Mouse (Mus musculus) left cerebral cortex, postnatal 10 days (tissue): ENCODE results near the gene Trmt10a. TPM values are rescaled to one million over a fixed set of nuclear protein-coding genes. Genes with fewer than 3 reads are reported as not detected.

Experiments
- DNase-seq, 2 experiments: peaks; one replicate each; pipeline ENCODE4 v3.0.0; 2021 to 2022; ENCODE audit warnings: low spot score in 2 of 2, mixed read lengths in 1 of 2; ENCODE audit errors: extremely low spot score in 1 of 2
- intact Hi-C: fragments of 180-260 bp; cut with DNase I; formaldehyde crosslinking; loops from one replicate; pipeline ENCODE4 v1.15.1; 2025
- total RNA-seq, 2 experiments: library from RNA; stranded (reverse); gene quantifications; 2 replicates each; pipeline ENCODE4 v1.2.3; 2021

Trmt10a gene
- 1 to 10 TPM; 4.1 to 7.7 TPM for total RNA-seq

DNA sequence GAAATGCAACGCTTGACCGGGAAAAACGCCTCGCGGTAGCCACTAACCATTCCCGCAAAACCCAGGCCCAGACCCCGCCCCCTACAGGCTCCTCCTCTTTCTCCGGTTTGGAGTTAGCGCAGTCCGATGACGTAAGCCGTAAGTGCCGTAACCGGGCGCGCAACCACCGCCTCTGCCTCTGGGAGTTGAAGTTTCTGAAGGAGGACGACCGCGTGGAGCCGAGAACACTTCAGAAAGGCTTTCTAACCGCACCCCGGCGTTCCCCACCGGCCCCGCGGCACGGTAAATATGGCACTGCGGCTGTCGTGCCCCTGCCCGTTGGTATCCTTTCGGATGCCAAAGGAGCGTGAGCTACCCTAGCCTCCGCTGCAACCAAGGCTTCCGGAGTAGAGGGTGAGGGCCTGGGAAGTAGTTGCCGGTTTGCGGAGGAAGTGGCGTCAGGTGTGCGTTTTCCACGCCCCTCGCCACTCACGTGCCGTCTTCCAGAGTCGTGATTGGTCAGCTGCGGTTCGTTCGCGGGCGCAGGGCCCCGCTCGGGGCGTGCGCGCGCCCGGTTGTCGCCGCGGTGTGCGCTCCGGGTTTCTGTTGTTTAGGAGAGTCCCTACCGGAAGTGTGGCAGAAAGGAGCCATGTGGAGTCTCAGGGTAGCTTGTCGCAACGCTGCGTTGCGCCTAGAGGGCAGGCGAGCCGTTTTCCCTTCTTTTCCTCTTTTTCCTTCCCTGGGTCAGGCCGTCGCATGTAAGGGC lies at the start of gene Trmt10a:
Gene Trmt10a, plus strand, starts transcription at position 134 of the 745 bp plus-strand sequence.
- peak; percentile 97 to 99 for DNase-seq
- intact Hi-C loops, result loop anchor here (2.0 to 5.0 kb wide), 3 partner anchors 66 to 279 kb away; partner anchors contain the start of gene H2afz

DNA sequence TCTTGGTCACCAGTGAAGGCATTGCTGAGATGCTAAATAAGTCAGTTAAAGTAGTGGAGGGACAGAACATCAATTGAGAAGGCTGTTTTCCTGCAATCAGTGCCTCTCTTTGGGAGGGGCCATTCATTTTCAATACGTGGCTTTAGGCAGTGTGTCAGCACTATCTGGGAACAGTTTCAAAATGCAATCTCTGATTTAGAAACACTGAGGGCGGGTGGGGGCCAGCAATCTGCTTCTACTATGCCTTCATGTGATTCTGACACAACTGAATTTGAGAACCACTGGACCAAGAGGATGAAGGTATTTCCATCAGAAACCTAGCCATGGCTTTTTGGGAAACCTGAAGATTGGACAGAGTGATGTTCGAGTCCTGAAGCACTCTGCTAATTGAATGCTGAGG lies 47.9 kb upstream of the Trmt10a start:
- peak in 1 of 2 experiments; percentile 53 for DNase-seq
- intact Hi-C loops, result no loop called here

DNA sequence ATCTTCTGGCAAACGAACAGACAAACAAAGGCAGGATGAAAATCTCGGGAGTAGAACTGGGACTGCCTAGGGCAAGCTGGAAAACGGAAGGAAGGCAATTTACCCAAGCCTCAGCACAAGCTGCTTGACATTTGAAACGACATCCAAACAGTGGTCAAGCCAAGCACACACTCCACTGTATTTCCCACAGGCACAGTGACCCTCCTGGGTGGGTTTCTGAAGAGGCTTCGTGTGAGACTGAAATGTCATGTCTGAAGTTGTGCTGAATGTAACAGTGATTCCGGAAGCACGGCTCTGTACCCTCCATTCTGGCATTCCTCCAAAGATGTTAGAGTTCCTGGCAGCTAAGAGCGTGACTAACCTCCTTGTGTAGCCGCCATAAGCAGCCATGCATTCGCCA lies 47.5 kb upstream of the Trmt10a start:
- intact Hi-C loops, result no loop called here
- no peak for DNase-seq

DNA sequence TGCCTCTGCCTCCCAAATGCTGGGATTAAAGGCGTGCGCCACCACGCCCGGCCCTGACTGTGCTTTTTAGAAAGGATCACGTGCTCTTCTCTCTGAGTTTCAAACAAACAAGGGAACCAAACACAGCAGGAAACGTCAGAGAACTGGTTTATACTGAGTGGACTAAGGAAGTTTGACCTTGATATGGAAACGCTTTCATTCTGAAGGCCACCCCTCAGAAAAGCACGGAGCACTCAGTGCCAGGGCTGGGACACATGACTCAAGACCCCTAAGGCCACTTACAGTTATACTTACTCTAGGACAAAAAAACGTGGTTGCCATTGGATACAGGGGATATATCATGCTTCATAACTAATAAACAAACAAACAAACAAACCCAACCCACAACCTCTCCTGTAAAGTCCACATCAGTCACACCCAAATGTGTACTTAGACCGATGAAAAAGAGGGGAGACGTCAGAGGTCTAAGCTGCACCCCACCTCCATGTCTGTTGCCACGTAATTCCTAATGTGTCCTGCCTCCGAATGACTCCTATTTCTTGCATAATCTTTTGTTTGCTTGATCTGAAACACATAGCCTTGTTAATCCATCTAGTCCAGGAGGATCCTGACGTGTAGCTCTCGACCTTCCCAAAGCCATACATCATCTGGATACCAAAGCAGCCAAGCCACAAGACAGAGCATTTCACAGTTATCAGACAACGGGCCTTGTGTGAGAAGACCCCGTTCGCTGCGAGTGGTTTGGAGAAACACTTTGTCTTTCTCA lies 46.8 kb upstream of the Trmt10a start:
- DNase-seq, result no peak
- intact Hi-C loops, result no loop called here

DNA sequence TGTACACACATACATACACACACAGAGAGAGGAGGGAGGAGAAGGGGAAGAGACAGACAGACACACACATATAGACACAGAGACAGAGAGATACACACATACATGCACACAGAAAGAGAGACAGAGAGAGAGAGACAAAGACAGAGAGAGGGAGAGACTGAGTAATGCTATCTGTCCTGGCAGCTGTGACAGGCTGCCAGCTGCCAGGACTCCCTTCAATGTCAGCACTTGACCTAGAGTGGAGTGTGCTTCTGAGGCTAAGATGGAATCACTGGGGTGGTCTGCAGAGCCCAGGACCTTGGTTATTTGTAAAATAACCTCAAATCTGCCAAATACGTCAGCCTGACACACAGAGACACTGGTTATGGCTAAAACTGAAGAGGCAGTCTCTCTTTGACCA lies 45.5 kb upstream of the Trmt10a start:
- intact Hi-C loops, result no loop called here
- DNase-seq, result no peak

DNA sequence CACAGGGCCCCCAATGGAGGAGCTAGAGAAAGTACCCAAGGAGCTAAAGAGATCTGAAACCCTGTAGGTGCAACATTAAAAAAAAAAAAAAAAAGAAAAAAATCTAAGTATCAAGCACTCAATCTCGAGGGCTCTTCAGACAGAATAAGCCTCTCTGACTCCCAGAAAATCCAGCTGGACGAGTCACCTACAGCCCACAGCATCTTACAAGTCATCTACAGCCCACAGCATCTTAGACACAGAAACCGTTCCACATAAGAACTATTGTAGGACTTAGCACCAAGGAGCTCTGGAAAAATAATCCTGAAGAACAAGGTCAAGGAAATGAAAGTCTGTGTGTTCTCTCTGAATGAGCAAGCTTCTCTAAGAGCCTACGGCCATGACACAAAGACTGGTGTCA lies 41.3 kb upstream of the Trmt10a start:
- intact Hi-C loops, result no loop called here
- no peak for DNase-seq

DNA sequence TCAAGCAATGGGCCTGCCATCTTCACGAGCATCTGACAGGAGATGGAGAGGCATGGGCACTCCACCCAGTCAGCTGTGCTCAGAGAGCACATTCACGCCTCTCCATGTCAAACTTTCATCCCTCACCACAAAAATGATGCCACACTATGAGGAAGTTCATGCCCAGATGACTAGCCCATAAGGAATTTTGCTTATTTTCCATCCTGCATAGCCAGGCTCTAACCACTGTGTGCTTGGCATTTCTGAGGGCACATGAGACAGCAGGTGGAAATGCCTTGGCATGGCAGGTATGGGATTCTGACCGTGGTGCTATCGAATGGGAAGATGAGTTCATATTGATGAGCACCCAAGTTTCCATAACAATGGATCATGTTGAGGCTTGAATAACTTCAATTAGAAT lies 39.6 kb upstream of the Trmt10a start:
- no peak for DNase-seq
- intact Hi-C loops, result no loop called here

DNA sequence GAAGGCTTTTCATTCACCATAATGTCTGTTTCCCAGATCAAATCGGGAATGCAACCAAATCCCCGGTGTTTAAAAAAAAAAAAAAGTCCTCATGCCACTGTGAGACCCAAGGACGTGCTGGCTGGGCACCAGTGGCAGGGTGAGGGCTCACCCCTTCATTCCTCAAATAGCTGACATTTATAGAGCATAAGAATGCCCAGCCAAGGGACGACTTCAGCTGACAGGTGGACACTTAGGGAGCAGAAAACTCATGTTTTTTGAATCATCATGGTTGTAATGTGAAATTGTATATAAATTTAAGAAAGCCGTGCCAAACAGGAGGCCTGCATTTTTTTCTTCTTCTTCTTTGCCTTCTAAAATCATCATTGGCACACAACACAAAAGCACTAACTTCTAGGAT lies 38.2 kb upstream of the Trmt10a start:
- intact Hi-C loops, result no loop called here
- DNase-seq, result no peak

DNA sequence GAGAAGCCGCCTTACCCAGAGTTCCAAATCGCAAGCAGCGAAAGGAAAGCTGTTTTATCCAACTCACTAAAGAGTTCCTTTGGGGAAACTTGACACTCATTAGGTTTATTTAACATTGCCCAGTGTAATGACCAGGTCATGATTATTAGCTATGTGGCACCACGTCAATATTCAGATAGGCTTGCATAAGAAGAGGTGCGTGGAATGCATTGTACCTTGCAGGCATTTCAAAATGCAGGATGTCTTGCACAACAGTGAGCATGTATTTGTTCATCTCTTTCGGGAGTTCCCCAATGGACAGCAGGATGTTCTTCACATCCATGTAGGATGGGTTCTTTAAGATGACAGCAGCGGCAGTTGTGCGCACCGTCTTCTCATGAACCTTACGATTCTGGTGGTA lies 36.4 kb upstream of the Trmt10a start:
- intact Hi-C loops, result no loop called here
- DNase-seq, result no peak

DNA sequence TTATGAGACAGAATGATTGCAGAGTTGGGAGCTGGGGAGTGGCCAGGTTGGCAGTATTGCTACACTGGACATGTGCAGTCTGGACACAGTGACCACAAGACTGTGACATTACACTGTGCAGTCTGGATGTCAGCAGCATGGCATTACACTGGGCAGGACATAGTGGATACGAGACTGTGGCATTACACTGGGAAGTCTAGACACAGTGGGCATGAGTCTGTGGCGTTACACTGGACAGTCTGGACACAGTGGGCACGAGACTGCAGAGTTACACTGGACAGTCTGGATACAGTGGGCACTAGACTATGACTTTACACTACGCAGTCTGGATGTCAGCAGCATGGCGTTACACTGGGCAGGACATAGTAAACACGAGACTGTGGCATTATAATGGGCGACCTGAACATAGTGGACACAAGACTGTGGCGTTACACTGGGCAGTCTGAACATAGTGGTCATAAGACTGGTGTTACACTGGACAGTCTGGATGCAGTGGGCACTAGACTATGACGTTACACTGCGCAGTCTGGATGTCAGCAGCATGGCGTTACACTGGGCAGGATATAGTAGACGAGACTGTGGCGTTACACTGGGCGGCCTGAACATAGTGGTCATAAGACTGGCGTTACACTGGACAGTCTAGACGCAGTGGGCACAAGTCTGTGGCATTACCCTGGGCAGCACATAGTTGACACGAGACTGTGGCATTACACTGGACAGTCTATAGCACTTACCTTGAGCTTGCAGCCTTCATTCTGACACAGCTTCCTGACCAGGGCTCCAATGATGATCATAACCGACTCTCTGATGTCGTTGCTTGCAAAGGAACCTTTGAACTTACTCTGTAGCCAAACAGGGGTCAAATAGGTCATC lies 32.1 kb upstream of the Trmt10a start:
- intact Hi-C loops, result no loop called here
- DNase-seq, result no peak

DNA sequence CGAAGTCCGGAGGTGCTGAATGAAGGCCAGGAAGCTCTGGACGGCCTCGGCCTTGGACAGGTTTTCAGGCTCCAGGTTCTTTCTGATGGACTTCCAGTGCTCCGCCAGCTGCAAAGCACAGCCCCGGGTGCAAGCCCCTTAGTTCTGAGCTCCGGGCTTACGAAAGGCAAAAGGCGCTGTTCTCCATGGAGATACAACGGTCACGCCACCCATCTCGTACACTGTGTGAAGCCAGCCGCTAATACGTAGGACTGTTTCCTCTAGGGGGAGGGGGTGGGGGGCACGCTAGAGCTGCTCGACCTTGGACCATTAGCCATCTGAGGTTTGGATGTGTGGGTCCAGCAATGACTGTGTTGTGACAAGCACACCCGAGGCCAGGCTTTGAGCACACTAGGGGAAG lies 29.1 kb upstream of the Trmt10a start:
- intact Hi-C loops, result no loop called here
- no peak for DNase-seq

DNA sequence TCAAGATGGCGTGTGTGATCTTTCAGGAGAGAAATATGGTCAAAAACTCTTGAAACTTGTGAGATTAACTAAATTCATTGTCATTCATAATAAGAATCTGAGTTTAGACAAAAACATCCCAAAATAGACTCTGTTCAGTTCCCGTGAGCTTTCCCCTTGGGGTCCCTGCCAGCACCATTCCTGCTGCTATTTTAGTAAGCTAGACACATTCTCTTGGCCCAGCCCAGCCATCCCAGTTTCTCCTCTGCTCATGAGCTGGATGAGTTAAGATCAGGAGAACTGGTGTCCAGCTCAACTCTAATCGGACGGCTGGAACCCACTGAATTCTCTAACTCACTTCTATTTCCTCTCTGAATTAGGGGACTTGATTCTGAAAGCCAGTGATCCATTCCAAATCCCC lies 26.4 kb upstream of the Trmt10a start:
- intact Hi-C loops, result no loop called here
- no peak for DNase-seq

DNA sequence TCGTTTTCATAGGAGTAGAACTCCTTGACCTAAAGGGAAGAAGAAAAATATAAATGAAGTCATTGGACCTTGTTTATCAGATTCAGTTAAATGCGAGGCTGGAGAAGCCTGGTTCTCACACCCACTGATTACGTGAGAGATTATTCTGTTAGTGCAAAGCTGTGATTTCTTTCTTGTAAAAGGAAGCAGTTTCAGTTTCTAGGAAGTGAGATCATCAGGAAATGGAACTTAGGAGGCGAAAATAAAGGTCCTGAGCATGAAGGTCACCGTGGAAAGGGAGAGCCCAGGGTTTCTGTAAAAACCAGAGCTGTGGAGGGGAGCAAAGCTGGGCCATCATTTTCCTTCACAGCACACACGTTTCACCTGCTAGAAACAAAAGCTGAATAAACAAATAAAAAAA lies 24.9 kb upstream of the Trmt10a start:
- DNase-seq, result no peak
- intact Hi-C loops, result no loop called here

DNA sequence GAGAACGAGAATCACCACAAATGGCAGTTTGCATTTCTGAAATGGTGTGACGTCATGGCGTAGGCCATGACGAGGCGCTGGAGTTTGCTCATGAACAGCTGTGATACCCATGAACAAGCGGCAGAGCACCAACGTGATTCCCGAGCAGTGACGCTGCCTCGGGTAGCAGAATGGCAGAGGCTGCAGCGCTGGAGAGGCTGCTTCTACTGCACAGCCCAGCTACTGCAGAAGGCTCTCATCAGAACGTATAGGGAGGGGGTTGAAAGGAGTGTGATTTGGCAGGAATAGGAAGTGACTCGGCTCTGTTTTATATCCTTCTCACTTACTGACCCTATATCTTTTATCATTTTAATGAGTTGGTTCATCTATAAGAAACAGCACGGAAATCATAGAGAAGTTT lies 24.4 kb upstream of the Trmt10a start:
- DNase-seq, result no peak
- intact Hi-C loops, result no loop called here

DNA sequence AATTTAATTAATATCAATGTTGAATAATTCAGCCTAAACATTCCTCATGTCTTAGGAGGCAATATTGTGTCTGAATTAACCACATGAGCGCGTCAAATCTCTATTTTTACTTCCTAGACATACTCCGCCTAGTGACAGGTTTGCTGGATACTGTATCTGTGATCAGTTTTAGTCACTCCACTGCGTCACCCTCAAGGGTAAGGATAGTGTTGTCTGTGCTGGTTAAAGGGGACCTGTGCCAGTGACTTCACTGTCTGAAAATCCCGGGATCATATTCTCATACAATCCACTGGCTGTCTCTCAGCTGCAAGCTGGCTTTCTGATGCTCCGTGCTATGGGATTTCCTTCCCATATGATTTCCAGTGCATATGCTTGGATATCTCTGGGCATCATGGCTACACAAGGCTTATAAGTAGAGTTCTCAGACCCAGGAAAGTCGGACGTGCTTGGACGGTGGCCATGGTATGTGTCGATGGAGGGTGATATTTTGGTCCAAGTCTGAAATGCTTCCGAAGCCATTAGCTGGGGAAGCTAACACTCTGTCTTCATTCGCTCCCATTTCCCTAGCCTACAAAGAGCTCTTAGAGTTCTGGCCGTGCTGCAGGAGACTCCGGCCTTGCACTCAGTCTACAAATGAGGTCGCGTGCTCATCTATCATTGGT lies 23.7 kb upstream of the Trmt10a start:
- DNase-seq, result no peak
- intact Hi-C loops, result no loop called here

DNA sequence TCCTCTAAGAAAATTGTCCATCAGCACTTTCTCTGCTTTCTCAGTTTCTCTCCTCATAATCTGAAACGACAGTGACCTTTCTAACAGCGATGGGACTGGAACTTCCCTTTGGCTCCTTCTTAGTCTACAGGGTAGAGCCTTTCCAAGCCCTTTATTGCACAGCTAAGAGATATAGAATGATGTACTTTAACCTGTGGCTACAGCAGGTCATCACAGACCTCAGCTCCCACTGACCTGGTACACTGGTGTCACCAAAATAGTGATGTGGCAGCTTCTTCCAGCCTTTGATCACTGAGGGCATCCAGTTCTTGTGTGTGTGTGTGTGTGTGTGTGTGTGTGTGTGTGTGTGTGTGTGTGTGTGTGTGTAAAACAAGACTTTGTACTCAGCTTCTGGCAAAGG lies 21.8 kb upstream of the Trmt10a start:
- intact Hi-C loops, result no loop called here
- DNase-seq, result no peak

DNA sequence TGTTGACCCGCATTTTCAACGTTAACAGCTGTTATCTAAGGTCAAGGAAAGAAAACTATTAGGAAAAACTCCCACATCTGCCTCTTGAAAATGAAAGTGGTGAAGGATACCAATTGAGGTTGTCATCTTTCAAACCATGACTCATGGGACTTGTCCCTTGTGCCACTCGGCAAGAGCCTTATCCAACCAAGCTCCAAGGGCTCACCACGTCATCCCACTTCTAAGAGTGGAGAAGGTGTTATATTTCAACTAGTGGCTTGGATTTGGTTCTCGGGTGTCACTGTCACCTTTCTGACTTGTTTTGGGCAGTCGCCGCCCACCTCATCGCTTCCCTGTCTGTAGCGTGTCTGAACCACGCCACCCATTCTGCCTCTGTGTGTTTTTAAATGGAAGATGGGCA lies 19.4 kb upstream of the Trmt10a start:
- DNase-seq, result no peak
- intact Hi-C loops, result no loop called here

DNA sequence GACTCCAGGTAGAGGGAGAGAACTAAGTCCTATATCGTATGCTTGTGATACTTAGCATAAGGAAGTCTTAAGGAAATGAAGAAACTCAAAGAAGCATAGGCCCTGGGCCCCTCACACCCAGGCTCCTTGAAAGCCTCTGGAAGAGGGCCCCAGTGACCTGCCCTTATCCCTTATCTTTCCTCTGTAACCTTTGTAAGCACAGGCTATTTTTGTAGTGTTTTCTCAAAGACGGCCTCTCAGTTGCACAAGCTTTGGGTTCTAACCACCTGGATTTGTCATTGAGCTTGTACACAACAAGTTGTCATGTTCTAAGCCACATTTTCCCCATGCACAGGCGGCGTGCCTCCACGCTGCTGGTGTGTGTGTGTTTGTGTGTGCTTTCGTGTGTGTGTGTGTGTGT lies 14.1 kb upstream of the Trmt10a start:
- intact Hi-C loops, result no loop called here
- no peak for DNase-seq

DNA sequence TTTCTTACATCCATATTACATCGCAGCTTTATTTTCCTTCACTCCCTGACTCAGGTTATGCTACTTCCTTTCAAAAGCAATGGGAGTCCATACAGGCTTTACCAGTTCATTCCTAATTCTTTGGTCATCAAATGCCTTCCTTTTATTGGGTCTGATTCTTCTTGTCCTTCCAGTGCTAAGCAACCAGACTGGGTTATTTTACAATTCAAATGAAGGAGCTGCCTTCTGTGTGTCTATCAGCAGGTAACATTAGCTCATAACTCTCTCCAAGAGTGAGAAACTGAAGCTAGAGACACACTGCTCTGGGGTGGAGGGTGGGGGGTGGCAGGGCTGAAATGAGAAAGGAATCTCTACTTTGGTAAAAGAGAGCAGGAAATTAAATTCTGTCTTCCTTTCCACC lies 12.6 kb upstream of the Trmt10a start:
- intact Hi-C loops, result no loop called here
- no peak for DNase-seq
